Mouse (Mus musculus): ENCODE measurements around the gene Hist1h3b.

Gene Hist1h3b

DNA sequence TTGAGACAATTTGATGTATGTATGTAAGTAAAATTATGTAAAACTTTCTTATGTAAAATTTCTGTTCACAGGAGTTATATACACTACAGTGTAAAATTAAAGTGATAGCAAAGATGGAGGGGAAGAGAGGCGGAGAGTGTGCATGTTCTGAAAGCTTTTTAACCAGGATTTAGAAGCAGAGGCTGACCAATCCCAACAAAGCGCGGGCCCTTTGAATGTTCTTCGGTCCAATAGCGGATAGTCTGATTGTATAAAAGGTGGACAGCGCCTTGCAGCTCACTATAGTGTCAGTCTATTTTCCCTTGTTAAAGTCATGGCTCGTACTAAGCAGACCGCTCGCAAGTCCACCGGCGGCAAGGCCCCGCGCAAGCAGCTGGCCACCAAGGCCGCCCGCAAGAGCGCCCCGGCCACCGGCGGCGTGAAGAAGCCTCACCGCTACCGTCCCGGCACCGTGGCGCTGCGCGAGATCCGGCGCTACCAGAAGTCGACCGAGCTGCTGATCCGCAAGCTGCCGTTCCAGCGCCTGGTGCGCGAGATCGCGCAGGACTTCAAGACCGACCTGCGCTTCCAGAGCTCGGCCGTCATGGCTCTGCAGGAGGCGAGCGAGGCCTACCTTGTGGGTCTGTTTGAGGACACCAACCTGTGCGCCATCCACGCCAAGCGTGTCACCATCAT is at the start of gene Hist1h3b:
Hist1h3b (plus strand) TSS at position 201 of the 675 bp plus-strand sequence.
- DNase-seq (ENCODE audit: low spot score in 2 of 2): peak; percentile 90 to 94

GRCm38 (mm10) chr13:23702801-23703200 is 49.3 kb upstream of the Hist1h3b start:
- DNase-seq (ENCODE audit: low spot score in 2 of 2): peak in 1 of 2 experiments; percentile 47

DNA sequence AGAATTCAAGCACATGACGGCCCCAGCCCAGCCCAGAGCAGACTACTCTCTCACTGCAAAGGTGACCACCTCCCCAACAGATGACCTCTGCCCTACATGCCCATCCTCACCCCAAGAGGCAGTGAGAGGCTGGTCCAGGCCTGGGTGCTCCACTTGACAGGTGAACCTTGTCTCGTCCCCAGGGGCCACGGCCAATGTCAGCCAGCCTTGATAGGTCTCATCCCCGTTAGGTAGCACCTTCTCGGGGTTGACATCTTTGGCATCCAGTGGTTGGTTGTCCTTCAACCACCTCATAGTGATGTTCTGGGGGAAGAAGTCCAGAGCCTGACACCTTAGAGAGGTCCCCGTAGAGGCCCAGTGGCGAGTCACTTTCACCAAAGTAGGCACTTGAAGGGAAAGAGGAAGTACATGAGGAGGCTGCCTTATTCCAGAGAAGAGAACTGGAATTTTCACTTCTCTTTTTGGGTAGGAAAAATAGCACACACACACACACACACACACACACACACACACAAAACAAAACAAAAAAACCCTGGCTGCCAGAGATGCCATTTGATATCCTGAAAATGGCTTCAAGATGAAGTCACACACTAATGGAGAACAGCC is 46.2 kb upstream of the Hist1h3b start:
- peak in 1 of 2 experiments; percentile 51 for DNase-seq (ENCODE audit: low spot score in 2 of 2)

- peak in 1 of 2 experiments; percentile 60 for DNase-seq (ENCODE audit: low spot score in 2 of 2)
These were observed 45.3 kb upstream of the Hist1h3b start for GRCm38 (mm10) chr13:23706771-23707170.

DNA sequence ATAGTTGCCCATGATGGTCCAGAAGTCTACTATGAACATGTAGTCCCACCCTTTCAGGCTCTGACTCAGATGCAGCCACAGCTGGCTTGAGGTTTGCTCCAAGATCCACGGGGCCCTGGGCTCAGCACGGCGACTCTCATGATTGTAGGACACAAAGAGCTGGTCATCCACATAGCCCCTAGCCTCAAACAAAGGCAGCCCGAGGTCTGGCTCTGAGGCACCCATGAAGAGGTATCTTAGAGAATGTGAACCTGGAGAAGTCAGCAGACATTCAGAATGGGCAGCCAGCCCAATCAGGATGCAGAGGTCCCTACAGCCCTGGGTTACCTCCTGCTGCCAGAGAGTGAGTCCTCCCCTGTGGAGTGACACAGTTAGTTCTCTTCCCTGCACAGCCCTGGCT is 44.0 kb upstream of the Hist1h3b start:
- peak in 1 of 2 experiments; percentile 53 for DNase-seq (ENCODE audit: low spot score in 2 of 2)

DNA sequence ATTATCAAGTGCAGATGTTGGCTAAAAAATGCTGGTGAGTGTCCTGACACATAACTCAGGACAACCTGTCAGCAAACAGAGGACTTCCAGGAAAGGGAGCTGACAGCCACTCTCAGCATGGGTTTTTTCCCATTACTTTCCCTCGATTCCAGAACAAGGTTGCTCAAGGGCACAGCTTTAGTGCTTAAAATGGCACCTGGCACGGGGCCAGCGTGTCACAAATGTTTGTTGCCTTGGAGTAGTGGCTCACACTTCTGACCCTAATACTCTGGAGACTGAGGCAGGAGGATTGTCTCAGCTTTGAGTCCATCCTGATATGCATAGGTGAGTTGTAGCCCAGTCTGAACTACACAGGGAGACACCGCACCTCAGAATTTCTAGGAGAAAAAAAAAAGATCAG is 43.4 kb upstream of the Hist1h3b start:
- peak in 1 of 2 experiments; percentile 45 for DNase-seq (ENCODE audit: low spot score in 2 of 2)

- DNase-seq (ENCODE audit: low spot score in 2 of 2): peak in 1 of 2 experiments; percentile 46
These were observed 42.2 kb upstream of the Hist1h3b start for GRCm38 (mm10) chr13:23709714-23710373.

- peak; percentile 40 to 69 for DNase-seq (ENCODE audit: low spot score in 2 of 2)
These were observed 41.5 kb upstream of the Hist1h3b start, which contains the start of gene Hfe for GRCm38 (mm10) chr13:23710374-23711089. Gene Hfe (minus strand): TSS chr13:23710854.

DNA sequence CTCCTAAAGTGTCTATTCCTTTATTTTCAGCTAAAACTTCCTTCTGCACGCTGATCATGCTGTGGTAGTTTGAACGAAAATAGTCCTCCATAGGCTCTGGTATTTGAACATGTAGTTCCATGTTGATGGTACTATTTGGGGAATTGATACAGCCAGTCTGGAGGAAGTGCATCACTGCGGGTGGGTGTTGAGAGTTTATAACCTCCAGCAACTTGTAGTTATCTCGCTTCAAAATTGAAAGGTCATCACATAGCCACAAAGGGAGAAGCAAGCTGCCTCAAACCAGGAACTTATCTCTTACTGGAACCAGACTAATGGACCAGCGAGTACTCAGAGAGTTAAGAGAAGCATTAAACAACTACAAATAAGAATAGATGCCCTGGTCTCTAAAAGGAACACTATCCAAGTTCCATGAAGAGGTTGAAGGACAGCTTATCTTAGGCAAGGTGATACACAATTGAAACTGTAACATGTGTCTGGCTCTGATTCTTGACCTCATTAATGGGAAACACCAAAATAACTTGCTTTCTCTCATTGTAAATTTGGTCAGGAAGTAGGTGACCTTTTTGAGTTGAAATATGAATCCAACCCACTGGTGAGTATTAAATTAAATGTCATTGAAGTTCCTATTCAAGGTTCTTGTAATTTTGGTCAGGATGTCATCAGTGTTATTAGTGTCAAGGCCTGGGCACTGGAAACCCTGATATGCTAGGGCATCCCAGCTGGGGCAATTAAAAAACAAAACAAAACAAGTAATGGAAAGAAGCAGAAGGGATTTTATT is 35.6 kb upstream of the Hist1h3b start:
- DNase-seq (ENCODE audit: low spot score in 2 of 2): peak in 1 of 2 experiments; percentile 16

DNA sequence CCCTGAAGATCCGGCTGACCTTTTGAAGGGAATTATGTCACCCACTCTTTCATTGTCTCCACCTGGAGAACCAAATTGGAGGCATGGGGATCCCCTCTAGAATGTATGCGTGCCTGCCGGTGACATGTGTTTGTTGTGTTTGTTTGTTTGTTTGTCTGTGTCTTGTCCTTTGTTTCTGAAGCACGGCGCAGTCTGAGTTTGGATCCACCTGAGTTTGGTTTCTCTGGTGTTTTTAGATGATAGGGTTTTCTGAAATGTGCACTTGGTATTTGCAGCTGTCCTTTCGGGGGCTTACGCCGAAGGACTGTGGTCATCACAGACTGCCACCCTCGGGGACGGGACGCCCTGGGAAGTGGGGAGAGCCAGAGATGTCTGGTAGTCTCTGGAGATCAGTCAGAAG is 34.9 kb upstream of the Hist1h3b start:
- peak in 1 of 2 experiments; percentile 51 for DNase-seq (ENCODE audit: low spot score in 2 of 2)

GRCm38 (mm10) chr13:23717593-23718245 is 34.3 kb upstream of the Hist1h3b start:
- peak in 1 of 2 experiments; percentile 40 for DNase-seq (ENCODE audit: low spot score in 2 of 2)

GRCm38 (mm10) chr13:23724239-23724638 is 27.8 kb upstream of the Hist1h3b start:
- no peak for DNase-seq (ENCODE audit: low spot score in 2 of 2)

- DNase-seq (ENCODE audit: low spot score in 2 of 2): peak in 1 of 2 experiments; percentile 34
These were observed 26.9 kb upstream of the Hist1h3b start for GRCm38 (mm10) chr13:23725213-23725612.

DNA sequence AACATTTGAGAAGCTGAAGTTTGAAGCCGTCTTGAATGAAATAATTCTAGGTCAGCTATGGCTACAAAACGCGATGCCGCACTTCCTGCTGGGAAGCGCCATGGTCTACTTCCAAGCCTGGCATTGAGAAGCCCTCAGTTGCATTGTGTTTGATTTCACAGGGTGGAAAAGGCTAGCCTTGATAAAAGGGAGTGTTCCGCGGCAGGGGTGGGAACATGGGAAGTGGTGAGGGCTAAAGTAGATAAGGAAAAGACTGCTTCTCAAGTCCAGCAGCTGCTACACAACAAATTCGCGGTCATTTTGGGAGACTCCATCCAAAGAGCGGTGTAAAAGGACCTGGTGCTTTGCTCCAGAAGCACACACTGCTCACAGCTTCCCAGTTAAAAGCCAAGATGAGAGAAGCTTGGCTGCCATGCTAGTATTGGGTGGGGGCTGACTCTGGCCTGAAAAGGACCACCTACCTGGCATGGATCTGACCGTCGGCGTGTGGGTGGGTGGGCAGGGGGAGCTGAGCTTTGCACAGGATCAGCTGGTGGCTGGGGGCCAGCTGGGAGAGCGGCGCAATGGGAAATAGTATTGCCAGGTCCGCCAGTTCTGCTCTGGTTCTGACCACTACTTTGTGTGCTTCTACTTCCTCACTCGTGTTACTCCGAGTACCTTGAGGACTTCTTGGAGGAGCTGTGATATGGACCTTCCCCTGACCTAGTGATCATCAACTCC is 23.4 kb upstream of the Hist1h3b start:
- peak in 1 of 2 experiments; percentile 57 for DNase-seq (ENCODE audit: low spot score in 2 of 2)

DNA sequence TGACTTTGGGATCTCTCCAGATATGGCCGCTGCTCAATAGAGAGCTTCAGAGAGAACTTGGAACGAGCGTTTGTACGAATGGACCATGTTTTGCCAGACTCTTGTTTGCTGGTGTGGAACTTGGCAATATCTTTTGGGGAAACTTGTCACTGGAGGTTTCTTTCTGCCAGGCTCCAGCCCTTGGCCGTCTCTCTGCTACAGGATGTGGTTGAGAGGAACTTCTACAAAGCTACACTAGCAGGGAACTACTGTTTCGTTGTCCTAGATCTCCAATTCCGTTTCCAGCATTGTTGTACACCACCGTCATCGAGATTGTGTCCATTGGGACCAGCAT is 22.9 kb upstream of the Hist1h3b start:
- DNase-seq (ENCODE audit: low spot score in 2 of 2): peak in 1 of 2 experiments; percentile 49

DNA sequence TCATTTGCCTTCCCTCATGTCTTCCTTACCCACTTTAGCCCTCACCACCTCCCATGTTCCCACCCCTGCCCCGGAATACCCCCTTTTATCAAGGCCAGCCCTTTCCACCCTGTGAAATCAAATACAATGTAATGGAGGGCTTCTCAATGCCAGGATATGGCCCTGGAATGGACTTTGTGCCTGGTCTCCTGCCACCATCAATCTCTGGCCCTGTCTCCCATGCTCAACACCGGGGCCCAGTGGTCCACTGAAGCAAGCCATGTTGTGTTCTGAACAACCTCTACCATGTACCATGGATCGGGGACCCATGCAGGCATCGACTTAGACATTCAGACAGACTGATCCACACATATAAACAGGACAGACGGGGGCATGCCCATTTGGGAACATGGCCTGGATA is 22.4 kb upstream of the Hist1h3b start:
- peak in 1 of 2 experiments; percentile 54 for DNase-seq (ENCODE audit: low spot score in 2 of 2)

DNA sequence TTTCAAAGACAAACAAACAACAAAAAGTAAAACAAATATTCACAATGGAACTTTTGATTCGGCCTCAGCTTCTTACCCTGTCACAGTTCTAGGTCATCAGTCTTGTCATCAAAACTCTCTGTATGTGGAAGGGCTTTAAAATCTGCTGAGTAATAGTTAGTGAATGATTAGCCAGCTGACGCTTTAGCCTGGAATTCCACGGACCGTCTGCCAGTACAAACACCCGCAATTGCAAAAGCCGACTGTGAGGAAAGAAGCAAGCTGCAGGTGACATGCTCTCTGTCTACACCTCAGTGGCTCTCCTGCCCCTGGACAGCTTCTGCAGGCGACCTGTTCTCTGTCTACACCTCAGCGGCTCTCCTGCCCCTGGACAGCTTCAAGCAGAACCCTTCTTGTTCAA is 21.6 kb upstream of the Hist1h3b start:
- DNase-seq (ENCODE audit: low spot score in 2 of 2): peak in 1 of 2 experiments; percentile 49

DNA sequence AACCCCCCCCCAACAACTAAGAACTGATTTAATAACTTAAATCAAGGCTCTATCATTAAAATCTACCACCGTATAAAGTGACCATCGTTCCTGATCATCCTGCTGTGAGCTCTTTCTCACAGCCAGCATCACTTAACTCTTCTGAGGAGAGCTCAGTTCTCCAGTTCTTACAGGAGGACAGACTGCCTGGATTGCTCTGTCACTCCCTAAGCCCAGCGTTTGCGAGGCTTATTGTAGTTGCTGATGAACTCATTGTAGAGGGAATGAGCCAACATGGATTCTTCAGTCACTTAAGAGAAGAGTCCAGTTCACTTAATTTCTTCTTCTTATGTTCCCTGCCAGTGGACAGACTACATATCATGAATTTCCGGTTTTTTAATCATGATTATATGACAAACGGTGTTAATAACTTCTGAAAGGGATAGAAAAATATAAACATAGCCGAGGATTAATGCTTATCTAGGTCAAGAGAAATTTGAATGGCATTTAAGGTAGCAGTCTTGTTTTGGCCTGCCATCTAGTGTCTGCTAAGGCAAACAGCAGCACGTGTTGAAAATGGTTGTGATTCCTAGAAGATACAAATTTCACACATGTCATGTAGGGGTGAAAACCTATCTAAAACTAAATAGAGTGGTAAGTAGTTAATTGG is 19.8 kb upstream of the Hist1h3b start:
- DNase-seq (ENCODE audit: low spot score in 2 of 2): peak in 1 of 2 experiments; percentile 59

GRCm38 (mm10) chr13:23737091-23737490 is 15.0 kb upstream of the Hist1h3b start:
- DNase-seq (ENCODE audit: low spot score in 2 of 2): peak in 1 of 2 experiments; percentile 52
